ENCODE assay signal across 20 mouse cellular contexts in genomic region chr5:20960927-20961326, GRCm38 (mm10).
"Had no signal": no experiment of that assay in that cellular context is flagged by ENCODE, and none has a peak within 500 bp of the region (broad histone marks: within the 10 kb centered on the region; RNA-seq: fewer than 3 reads in every experiment).

No protein-coding gene starts in this region.

- H3K4me1 ChIP-seq: midbrain, embryonic 10.5 days; midbrain, embryonic 12.5 days; neural tube, embryonic 13.5 days; stomach, embryonic 15.5 days had no signal

- H3K4me3 ChIP-seq: midbrain, embryonic 10.5 days; midbrain, embryonic 12.5 days; myocyte; neural tube, embryonic 13.5 days; neural tube, embryonic 15.5 days; stomach, embryonic 15.5 days had no signal

- H3K27me3 ChIP-seq: midbrain, embryonic 12.5 days; neural tube, embryonic 13.5 days; neural tube, embryonic 15.5 days; stomach, embryonic 15.5 days had no signal

- H3K9me3 ChIP-seq: neural tube, embryonic 13.5 days; stomach, embryonic 15.5 days had no signal

- H3K36me3 ChIP-seq: midbrain, embryonic 12.5 days; neural tube, embryonic 15.5 days had no signal

- H3K27ac ChIP-seq: midbrain, embryonic 10.5 days; midbrain, embryonic 12.5 days; neural tube, embryonic 13.5 days; neural tube, embryonic 15.5 days; stomach, embryonic 15.5 days; stomach, postnatal 0 days had no signal

- DNase-seq: lung, adult 18-20 months; lung, embryonic 14.5 days; lung, postnatal 10 days; lung, postnatal 4 days; midbrain, embryonic 14.5 days; retina, postnatal 1 day; right cerebral cortex, adult 18-20 months; right cerebral cortex, postnatal 25 days; right cerebral cortex, postnatal 4 days; thymus, adult 2 months; thymus, postnatal 25 days; thymus, postnatal 4 days had no signal

- H3K9ac ChIP-seq: lung, embryonic 14.5 days; midbrain, embryonic 12.5 days; neural tube, embryonic 13.5 days; neural tube, embryonic 15.5 days; stomach, embryonic 15.5 days had no signal

- ATAC-seq: midbrain, embryonic 16.5 days had no signal

- H3K4me2 ChIP-seq: lung, embryonic 14.5 days; midbrain, embryonic 12.5 days; neural tube, embryonic 13.5 days; neural tube, embryonic 15.5 days; stomach, embryonic 15.5 days had no signal
